Mouse (Mus musculus): ENCODE results near the gene Rexo5. TPM values are rescaled to one million over a fixed set of nuclear protein-coding genes. Genes with fewer than 3 reads are reported as not detected.

The Rexo5 gene
- total RNA-seq, 2 experiments from 2014 or later = 7.3 to 14.9 TPM

DNA sequence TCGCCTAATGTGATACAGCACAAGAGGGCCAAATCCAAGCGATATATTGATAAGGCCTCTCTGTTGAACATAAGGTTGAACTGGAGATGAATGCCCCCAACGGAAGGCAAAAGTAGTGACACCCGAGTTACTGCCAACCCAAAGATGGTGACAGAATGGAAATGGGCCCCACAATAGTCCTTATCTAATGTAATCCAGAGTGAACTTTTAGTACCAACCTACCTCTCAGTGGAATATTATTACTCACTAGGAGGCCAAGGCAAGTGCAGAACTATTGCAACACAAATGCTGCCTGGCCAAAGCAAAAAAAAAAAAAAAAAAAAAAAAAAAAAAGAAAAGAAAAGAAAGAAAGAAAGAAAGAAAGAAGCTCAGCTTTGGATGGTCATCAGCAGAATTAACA is 98.9 kb downstream of the Rexo5 start:
- no peak for DNase-seq

DNA sequence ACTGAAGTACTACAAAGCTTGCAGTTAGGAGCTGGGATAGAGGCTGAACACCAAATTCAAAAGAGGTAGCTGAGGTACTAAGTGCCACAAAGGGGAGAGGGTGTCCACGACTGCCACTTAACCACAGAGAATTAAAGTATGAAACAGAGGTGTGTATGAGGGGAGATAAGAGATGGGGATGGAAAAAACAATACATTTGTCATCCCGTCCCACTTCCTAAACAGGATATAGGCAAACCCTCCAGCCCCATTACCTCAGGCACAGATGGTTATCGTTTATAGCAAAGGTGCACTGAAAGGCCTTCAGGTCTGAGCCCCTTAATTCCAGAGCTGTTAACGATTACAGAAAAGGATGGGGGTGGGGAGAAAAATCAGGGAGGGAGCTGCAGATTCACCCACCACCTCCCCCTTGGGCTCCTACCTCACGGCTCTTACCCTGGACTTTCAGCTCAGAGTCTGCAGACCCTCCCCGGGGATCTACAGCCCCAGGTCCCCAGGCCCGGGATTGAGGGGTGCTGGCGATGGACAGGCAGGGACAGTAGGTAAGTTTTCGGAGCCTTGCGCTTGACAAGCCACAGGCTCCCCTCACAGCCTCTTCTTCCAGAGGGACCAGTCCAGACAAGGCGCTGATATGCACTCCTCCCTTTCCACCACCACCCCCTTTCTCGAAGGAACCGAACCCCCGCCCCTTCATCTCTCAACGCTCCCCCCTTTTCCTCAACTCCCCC is 101.2 kb downstream of the Rexo5 start:
- DNase-seq = no peak

GRCm38 (mm10) chr7:119895639-119896512 is 102.1 kb downstream of the Rexo5 start, which contains the start of the genes Lyrm1 and Dcun1d3:
Gene Lyrm1, plus strand, starts transcription at chr7:119895861.
Gene Dcun1d3, minus strand, starts transcription at chr7:119896298.
- peak; percentile 99 for DNase-seq

DNA sequence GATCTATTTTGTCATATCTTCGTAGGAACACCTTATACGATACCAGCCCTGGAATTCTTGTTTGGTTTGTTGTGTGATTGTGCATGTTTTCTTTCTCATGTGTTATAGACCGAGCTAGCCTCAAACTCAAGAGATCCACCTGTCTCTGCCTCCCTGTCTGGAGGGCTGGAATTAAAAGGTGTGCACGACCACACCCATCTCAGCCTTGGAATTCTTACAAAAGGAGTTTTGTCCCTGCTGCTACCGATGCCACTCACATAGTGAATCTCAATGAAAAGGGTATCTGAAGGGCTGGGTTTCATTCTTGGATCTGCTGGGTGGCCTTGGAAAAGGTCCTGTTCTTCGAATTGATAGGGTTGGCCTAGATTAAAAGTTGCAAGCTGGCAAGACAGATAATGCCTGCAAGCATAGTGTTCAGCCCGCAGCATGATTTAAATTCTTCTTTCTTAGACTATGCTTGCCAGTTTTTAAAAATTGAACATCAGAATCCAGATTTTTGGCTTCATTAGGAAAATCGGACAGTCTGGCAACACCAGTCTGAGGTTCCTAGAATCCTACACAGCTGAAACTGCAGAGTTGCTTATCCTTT is 103.8 kb downstream of the Rexo5 start:
- no peak for DNase-seq

DNA sequence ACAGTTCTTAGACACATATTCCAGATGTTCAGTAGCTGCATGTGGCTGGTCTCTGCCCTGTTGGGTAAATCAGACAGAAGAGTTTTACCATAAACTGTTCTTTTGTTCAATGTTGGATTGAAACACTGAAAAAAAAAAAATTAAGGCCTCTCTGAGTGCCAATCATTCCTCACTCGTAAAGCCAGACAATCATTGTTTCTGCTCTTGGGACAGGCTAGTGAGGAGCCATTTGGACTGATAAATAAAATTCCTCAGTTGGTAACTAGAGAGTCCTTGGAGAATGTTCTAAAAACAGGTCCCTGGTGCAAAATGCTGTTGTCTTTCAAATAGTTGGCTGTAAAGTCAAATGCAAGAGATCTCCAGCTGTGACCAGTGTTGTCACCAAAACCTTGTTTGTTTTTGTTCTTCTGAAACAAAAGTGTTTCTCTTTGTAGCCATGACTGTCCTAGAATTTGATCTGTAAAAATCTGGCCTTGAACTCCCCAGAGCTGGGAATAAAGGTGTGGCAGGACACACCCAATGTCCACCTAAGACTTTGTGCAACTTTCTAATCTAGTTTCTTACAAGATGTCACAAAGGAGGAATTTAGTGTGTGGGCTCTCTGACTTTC is 104.5 kb downstream of the Rexo5 start:
- no peak for DNase-seq

Other genes with a start within 250 kb of the Rexo5 start
- gene Acsm2, start 239.7 kb upstream of the Rexo5 start, total RNA-seq (2021) = not detected
- not detected for gene Acsm1, start 187.0 kb upstream of the Rexo5 start, total RNA-seq (2021)
- gene Acsm4, start 104.0 kb upstream of the Rexo5 start, total RNA-seq (2021) = not detected
- 10 to 100 TPM; 28.8 to 30.2 TPM for gene Thumpd1, start 73.2 kb upstream of the Rexo5 start, total RNA-seq (2021)
- gene Acsm3, start 33.1 kb upstream of the Rexo5 start, total RNA-seq (2021) = under 1 TPM in 1 of 2 experiments, not detected in 1; 0.10 TPM
- 1 to 10 TPM; 9.4 to 9.9 TPM for gene Eri2, start 52 bp downstream of the Rexo5 start, total RNA-seq (2021)
- gene Lyrm1, start 101.9 kb downstream of the Rexo5 start, total RNA-seq (2021) = 1 to 10 TPM; 4.9 to 5.0 TPM
- gene Dcun1d3, start 102.3 kb downstream of the Rexo5 start, total RNA-seq (2021) = 10 to 100 TPM; 13.9 to 15.9 TPM

Measured in heart, postnatal 4 days (tissue).